Mouse (Mus musculus) gastrocnemius, postnatal 14 days (tissue): ENCODE measurements around the gene Trdn. TPM values are rescaled to one million over a fixed set of nuclear protein-coding genes. Genes with fewer than 3 reads are reported as not detected.
A peak's percentile ranks its signal among the peaks of the same experiment; 100 is the strongest.

Experiments
- DNase-seq: peaks from one replicate; pipeline ENCODE4 v3.0.0; 2021; ENCODE audit warnings: mixed read lengths
- intact Hi-C: fragments of 180-260 bp; cut with DNase I; formaldehyde crosslinking; loops from one replicate; pipeline ENCODE4 v1.15.1; 2025; ENCODE audit warnings: low total_unique reads
- long read RNA-seq, 2 experiments: library from polyadenylated mRNA; stranded (forward); transcript quantifications; one replicate each; pipeline ENCODE4 v2.0.0; 2021
- total RNA-seq, 2 experiments: library from RNA; stranded (reverse); gene quantifications; 2 replicates each; pipeline ENCODE4 v1.2.3; 2021

Gene Trdn
- total RNA-seq = 1,000 to 10,000 TPM; 1,532 to 1,541 TPM
- long read RNA-seq, experiment 1, full-length matches to known transcripts = 39 of 864 reads
- long read RNA-seq, experiment 1, partial matches to known transcripts = 688 of 864 reads
- long read RNA-seq, experiment 1, other reads (novel, unspliced or antisense) = 137 of 864 reads
- long read RNA-seq, experiment 2, full-length matches to known transcripts = 59 of 981 reads
- long read RNA-seq, experiment 2, partial matches to known transcripts = 732 of 981 reads
- long read RNA-seq, experiment 2, other reads (novel, unspliced or antisense) = 190 of 981 reads

- intact Hi-C loops = no loop called here
Observed at GRCm38 (mm10) chr10:33080254-33080653, at the start of gene Trdn. Gene Trdn, plus strand, starts transcription at chr10:33080554.

GRCm38 (mm10) chr10:33060771-33061170 is 19.6 kb upstream of the Trdn start:
- intact Hi-C loops = no loop called here

More at GRCm38 (mm10) chr10:33080254-33080653, at the start of gene Trdn:
- DNase-seq = no peak

GRCm38 (mm10) chr10:33065566-33065965 is 14.8 kb upstream of the Trdn start:
- intact Hi-C loops = no loop called here
- no peak for DNase-seq

More at GRCm38 (mm10) chr10:33060771-33061170, 19.6 kb upstream of the Trdn start:
- no peak for DNase-seq

- intact Hi-C loops = no loop called here
- DNase-seq = peak; percentile 30
Observed at GRCm38 (mm10) chr10:33073126-33073525, 7.2 kb upstream of the Trdn start.

GRCm38 (mm10) chr10:33082151-33082844 is 1.9 kb downstream of the Trdn start:
- no peak for DNase-seq

GRCm38 (mm10) chr10:33082961-33083626 is 2.7 kb downstream of the Trdn start:
- intact Hi-C loops = no loop called here
- DNase-seq = no peak

More at GRCm38 (mm10) chr10:33082151-33082844, 1.9 kb downstream of the Trdn start:
- intact Hi-C loops = no loop called here

- no peak for DNase-seq
Observed at GRCm38 (mm10) chr10:33083627-33084158, 3.3 kb downstream of the Trdn start.

GRCm38 (mm10) chr10:33088403-33088802 is 8.0 kb downstream of the Trdn start:
- intact Hi-C loops = no loop called here

More at GRCm38 (mm10) chr10:33083627-33084158, 3.3 kb downstream of the Trdn start:
- intact Hi-C loops = no loop called here

GRCm38 (mm10) chr10:33092400-33092799 is 12.0 kb downstream of the Trdn start:
- DNase-seq = peak; percentile 8
- intact Hi-C loops = no loop called here

More at GRCm38 (mm10) chr10:33088403-33088802, 8.0 kb downstream of the Trdn start:
- no peak for DNase-seq

- DNase-seq = no peak
- intact Hi-C loops = no loop called here
Observed at GRCm38 (mm10) chr10:33107942-33108341, 27.6 kb downstream of the Trdn start.

GRCm38 (mm10) chr10:33123028-33123427 is 42.7 kb downstream of the Trdn start:
- intact Hi-C loops = no loop called here
- DNase-seq = no peak

GRCm38 (mm10) chr10:33144911-33145310 is 64.6 kb downstream of the Trdn start:
- intact Hi-C loops = no loop called here
- no peak for DNase-seq

- peak; percentile 70 for DNase-seq
- intact Hi-C loops = no loop called here
Observed at GRCm38 (mm10) chr10:33179731-33180631, 99.6 kb downstream of the Trdn start.

- intact Hi-C loops = no loop called here
- DNase-seq = no peak
Observed at GRCm38 (mm10) chr10:33189031-33189430, 108.7 kb downstream of the Trdn start.

GRCm38 (mm10) chr10:33195919-33196318 is 115.6 kb downstream of the Trdn start:
- intact Hi-C loops = no loop called here
- no peak for DNase-seq

- intact Hi-C loops = no loop called here
- no peak for DNase-seq
Observed at GRCm38 (mm10) chr10:33198257-33198656, 117.9 kb downstream of the Trdn start.

GRCm38 (mm10) chr10:33210411-33210810 is 130.1 kb downstream of the Trdn start:
- DNase-seq = no peak
- intact Hi-C loops = no loop called here

GRCm38 (mm10) chr10:33253911-33254310 is 173.6 kb downstream of the Trdn start:
- intact Hi-C loops = no loop called here
- DNase-seq = no peak

- DNase-seq = no peak
- intact Hi-C loops = no loop called here
Observed at GRCm38 (mm10) chr10:33256202-33256601, 175.8 kb downstream of the Trdn start.
